Mouse (Mus musculus) urinary bladder, postnatal 25 days (tissue): ENCODE measurements around the gene Kcnip1.
A peak's percentile ranks its signal among the peaks of the same experiment; 100 is the strongest.

Source experiments
- DNase-seq: peaks from one replicate; pipeline ENCODE4 v3.0.0; 2022; ENCODE audit warnings: low spot score

Gene Kcnip1

DNA sequence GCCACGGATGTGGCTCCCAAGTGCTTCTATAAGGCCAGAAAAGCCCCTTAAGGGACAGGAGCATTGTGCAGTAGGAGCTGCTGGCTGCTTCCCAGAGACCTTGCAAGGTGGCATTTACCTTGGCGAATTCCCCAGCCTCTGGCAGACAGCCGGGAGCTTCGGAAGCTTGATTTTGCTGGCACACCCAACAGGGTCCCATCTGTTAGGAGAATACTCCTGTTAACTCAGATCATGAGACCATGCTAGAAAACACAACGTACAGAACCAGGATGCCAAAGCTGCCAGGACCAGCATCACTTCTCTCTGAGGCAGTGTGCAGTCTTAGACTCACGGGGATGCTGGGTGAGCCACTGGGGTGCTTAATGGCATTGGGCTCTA lies 165.1 kb downstream of the Kcnip1 start:
- no peak for DNase-seq

DNA sequence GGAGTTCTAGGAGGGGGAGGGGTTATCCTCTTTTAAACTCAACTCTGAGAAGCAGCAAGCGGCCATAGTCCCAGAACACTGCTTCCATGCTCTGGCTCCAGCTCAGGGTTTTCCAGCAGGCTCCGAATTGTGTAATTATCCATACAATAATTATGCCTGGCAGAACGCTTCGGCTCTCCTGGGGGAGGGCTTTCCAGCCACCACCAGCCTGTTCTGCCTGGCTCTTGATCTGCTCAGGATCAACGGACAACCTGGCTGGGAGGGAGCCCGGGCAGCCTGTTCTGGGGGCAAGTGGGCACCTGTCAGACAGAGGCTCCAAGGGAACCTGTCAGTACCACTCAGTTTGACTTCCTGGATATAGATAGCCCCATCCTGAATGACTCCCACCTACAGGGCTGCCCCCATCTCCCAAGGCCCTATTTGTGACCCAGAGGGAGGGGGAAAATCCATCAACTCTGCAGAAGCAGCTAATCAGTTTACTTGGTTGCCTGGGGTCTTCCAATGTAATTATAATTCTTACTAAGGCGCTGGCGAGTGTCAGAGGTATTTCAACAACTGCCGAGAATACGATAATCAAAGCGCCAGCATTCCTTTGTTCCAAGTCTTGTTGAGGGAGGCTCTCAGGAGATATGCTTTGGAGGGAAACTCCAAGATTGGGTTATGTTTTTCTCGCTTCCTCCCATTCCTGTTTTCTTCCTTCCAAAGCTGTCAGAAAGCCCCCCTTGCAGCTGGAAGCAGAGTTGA lies 165.7 kb downstream of the Kcnip1 start:
- DNase-seq: no peak

DNA sequence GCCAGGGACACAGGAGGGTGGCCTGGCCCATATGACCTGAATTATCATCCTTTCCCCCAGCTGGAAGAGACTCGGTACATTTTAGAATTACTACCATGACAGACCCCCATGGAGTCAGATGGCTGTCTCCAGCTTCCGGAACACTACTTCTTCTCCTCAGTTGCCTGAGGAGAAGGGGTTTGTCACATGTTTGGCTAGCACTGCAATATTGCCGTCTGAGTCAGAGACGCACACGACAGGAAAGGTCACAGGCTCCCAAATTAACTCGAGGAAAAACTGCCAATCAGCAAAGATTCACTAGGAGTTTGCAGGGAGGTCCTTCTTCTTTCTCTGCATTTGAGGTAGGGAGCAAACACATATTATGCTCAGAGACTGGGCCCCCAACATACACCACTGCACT lies 168.2 kb downstream of the Kcnip1 start:
- DNase-seq: no peak

DNA sequence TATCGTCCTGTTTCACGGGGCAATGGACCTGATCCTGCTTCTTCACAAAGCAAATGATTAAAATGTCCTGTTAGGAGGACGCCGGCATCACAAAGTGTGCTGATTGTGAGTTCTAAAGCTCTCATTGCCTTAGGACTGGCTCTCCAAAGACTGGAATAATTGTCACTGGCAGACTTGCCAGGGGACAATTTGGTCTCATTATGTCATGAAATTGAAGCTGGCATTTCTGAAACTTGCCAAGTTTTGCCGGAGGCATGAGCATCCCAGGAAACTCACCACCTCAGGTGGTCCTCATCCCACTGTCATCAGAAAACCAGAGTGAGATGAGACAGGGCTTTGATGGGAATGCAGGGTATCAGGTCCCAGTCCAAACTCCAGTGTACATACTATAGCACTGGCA lies 171.6 kb downstream of the Kcnip1 start:
- DNase-seq: no peak

DNA sequence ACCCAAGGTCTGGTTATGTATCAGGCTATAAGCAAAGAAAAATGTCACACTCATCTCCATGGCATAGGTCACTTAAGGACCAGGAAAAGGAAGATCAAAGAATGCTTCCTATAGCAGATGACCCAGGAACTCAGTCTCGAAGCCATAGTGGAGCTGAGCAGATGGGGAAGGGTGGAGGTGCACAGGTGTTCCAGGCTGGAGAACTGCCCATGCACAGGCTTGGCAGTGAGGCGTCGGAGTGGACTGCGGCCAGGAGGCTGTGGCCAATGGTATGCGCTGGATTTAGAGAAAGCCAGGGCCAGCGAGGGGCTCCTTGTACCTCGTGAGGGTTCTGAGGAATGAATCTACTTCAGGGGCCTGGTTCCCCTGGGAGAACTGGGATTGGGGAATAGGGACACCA lies 172.1 kb downstream of the Kcnip1 start:
- no peak for DNase-seq

DNA sequence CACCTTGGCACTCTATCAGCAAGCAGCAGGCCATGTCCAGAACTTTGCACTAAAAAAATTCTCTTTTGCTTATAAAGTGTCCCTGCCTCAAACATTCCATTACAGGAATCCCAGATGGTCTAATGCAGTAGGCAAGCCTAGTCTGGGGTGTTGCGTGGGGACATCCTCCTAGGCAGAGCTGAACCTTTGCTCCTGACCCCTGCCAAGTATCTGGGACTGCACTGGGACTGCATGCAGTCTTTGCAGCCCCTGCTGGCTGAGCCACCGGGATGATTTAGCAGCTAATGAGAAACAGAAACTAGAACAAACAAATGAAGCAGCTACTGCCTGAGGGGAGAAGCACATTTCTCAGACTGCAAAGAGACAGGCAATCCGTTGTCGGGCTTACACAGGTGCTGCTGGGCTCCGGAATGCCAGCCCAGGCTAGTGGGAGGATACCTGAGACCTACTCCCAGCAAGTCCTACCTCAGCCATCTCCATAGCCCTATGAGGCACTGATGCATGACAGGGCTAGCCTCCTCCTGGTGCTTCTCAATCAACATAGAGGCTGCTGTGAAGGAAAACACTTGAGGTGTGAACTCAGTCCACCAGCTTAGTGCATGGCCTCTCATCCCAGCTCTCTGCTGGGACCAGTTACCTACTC lies 174.0 kb downstream of the Kcnip1 start:
- DNase-seq: no peak

DNA sequence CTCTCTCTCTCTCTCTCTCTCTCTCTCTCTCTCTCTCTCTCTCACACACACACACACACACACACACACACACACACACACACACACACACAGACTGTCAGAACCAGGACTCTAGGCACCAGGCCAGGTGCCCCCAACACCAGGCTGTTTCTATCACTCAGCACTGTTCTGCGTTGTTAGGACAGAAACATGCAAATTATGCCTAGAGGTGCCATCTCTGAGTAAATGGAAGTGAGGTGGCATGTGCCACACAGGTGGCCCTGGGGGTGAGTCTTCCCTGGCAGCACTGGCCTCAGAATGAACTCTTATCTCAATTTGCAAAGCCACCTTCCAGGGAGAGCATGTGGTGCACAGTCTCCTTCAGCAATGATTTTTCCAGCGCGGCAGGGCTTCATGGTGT lies 176.9 kb downstream of the Kcnip1 start:
- DNase-seq: no peak

DNA sequence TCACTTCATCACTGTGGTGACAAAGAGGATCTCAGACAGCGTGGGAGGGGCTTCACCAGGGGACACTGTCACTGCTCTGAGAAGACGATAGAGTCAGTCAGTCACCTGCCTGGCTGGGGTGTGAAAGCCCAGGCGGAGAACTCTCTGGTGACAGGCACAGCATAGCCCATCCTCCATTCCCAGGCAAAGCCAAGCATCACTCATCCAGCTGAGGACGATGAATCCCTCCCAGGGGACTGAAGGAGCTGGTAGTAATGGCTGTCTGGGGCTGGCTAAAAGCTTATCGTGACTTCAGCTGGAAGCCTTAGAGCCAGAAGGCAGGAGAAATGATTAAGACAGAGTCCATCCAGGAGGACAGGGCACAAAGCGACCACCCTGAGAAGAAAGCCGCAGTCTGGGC lies 182.8 kb downstream of the Kcnip1 start:
- DNase-seq: no peak

DNA sequence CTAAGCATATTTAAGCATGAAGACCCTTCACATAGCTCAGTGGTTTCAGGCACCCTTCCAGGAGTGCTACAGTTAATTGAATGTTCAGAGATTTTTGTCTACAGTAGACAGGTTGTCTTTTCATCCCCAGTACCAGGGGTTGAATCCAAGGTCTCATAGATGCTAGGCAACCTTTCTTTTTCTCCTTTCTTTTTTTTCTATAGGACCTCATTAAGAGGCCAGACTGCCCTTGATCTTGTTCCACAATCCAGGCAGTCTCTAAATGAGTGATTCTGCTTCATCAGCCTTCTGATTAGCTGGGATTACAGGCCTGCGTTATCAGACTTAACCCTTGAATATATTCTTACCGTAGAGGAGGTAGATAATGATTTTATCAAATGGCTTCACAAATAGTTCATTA lies 189.9 kb downstream of the Kcnip1 start:
- DNase-seq: no peak

DNA sequence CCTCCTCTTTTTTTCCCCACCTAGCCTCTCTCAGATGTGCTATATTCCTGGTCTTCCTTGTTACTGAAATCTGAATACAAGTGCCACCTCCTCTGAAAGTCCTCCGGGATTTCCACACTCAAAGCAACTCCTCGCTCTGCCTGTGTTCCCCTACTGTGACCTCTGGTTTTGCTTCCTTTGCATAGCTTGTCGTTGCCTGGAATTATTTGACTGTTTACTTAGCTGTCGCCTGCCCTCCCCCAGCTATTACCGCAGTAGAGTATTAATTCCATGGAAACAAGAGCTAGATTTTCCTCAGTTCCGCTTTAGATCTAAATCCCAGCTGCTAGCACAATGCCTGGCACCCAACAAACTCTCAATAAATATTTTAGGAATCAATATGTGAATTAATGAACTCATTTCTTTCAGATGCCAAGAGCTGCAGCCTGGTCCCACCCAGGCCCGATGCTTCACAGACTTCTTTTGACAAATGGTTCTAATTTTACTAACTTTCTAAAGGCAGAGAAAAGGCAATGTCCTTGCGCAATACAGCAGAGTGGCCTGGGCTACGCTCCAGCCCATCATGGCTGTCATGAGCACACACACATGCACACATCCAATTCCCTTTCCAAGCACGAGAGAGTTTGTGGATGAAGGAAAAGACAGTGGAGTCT lies 192.4 kb downstream of the Kcnip1 start:
- no peak for DNase-seq

DNA sequence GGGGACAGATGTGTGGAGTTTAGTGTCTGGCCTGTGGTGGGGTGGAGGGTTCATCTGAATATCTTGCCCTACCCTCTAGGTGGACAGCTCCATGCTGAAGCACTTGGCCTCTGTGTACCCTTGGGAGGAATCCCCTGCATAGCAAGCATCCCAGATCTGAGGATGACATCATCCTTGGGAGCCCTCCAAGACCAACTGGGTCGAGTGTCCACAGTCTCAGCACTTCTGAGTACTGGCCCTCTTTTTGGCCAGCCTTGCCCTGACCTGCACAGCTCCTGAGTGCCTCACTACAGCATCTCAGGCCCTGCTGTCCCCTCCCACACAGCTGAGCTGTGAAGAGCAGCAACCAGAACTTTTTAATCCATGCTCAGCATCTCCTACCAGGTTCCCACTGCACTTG lies 193.0 kb downstream of the Kcnip1 start:
- no peak for DNase-seq

DNA sequence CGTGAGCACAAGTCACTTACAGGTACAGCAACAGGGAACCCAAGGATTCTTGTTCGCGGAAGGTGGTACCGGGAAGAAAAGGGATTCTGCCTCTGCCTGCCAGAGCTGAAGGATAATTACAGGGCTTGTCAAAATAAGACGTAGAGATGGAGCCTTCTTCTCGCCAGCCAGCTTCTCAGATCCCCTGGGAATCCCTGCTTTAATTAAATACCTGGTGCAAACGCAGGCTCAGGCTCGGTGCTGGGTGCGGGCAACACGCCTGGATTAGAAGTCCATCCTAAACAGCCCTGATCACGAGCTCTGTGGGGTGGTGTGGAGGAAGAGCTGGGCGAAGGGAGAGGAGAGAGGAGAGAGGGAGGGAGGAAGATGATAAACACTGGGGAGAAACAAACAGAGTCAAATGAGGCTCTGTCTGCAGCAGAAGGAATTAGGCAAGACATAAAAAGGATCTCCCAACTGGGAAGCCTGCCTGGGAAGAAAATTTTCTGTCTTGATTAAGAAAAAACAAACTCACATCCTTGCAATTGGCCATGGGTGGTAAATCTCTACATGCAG lies 194.8 kb downstream of the Kcnip1 start:
- no peak for DNase-seq

DNA sequence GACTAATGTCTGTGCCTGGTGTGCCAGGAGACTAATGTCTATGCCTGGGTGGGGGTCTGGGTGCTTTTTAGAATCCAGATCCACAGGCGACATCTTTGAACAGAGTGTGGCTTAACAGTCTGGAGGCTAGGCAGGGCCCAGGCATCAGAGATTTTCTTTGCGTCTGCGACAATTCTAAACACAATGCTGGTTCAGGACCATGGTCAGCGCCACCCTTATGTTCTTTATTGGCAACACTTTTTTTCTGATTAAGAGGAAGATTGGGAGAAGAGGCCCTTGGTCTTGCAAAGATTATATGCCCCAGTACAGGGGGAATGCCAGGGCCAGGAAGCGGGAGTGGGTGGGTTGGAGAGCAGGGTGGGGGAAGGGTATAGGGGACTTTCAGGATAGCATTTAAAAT lies 205.6 kb downstream of the Kcnip1 start:
- peak; percentile 12 for DNase-seq

DNA sequence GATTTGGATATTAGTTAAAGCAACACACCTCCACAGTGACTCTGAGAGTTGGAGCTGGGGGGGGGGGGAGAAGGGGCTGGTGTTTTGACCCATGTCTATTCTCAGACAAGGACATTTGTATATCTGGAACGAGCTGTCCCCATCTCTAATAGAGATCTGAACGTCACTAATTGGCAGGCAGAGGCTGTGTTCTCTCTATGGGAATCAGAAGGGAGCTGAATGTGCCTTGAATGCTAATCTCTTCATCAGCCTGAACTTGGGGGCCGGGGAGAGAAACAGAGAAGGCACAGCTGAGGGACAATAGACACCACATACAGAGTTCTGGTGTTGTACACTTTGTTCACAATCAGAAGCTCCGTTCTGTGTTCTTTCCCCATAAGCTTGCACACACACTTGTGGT lies 206.4 kb downstream of the Kcnip1 start:
- no peak for DNase-seq

DNA sequence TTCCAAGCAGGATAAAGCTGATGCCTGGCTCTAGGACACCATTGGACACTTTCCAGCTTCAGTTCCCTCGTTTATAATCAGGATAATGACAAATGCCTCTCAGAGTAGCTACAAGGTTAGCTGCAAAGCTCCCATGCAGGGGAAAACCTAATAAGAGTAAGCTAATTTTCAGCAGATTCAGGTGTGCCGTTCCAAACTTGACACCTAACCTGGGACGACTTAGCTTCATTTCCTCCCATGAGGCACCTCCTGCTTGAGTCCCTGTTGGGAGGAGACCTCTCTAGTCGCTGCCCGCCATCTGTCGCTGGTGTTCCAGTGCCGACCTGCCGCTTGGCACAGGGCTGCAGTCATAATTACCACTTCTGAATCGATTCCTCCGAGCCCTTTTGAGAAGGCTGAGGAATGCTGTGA lies 211.4 kb downstream of the Kcnip1 start:
- no peak for DNase-seq

DNA sequence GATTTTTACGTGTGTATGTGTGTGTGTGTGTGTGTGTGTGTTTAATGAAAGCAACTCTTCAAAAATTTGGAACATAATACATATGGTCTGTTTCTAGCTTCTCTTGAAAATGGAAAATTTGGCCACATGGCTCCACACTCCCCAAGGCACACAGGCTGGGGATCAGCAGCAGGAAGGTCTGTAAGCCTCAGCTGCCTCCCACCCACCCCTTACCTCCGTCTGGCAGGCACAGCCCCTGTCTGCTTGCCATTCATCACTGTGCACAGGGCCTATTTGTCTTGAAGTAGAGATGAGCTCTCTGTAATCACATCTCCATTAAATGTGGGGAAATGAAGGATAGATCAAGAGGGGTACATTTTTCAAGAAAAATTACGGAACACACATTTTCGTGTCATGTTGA lies 212.7 kb downstream of the Kcnip1 start:
- DNase-seq: no peak

DNA sequence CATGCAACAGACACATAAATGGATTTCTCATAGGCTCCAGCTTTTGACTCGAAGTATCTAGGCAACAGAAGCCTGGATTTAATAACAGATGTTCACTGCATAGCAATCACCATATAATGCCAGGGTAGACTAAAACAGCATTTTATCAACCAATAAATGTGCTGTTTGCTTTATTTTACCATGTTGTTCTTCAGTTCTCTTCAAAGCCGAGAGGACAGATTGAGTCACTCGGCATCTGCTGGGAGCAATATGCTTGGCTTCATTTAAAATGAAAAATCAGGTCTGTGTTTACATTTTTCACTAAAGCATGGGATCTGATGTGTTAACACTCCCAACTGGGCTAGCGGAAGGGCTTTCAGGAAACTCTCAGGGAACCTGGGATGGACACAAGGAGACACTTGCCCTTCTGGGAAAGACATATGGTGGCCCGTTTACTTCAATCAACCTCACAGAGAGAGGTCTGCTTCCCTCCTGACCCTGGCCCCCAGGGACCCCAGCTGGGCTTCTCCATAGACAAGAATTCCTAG lies 220.3 kb downstream of the Kcnip1 start:
- DNase-seq: no peak

DNA sequence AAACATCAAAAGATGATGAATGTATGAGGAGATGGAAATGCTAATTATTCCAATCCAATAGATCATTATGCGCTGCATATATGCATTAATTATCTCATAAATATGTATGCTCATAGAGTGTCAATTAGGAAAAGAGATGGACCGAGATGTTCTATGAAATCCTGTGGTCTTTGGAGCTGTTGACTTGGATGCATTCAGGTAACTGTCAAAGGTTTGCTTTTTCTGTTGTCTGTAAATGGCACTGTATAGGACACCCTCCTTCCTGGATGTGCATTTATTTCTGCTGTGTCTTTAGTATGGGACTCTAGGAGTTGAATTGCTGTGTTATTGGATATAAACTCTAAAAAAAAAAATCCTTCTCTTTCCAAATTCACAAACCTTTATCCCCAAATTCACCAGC lies 220.9 kb downstream of the Kcnip1 start:
- DNase-seq: no peak

DNA sequence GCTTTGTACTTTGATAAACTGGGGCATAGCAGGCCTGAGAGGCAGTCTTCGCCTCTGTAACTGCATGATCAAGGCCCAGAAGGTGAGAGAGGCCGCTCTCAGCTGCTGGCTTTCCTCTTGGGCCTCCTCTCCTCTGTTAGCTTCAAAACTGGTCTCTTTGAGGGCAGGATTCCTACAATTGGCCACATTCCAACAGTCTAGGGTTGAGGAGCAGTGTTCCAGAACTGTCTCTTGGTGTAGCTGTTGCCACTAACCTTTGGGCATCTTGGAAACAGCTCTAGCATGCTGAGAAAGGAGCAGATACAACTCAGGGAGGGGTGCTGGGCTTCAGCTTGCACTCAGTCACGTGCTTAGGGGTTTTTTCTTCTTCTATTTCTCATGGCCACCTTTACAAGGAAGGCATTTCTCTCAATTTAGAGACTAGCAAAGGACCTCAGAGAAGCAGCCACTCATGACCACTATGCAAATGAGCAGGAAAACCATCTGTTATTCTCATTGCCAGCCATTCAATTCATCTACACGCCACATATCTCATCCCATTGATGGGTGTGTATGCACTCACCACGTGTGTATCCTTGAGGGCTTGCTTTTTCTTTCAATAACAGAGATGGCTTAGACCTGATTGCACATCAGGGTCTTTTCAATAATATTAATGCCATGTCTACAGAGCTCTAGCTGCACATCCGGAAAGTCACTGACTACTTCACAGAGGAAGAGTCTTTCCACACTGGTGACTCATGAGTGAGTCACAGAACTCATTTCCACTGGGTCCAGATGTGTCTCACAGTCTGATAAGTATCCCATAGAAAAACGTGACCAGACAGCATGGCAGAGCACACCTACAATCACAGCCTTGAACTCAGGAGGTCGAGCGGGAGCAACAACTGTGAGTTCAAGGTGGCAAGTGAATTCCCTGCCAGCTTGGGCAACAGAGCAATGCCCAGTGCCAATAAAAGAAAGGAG lies 225.7 kb downstream of the Kcnip1 start:
- no peak for DNase-seq

DNA sequence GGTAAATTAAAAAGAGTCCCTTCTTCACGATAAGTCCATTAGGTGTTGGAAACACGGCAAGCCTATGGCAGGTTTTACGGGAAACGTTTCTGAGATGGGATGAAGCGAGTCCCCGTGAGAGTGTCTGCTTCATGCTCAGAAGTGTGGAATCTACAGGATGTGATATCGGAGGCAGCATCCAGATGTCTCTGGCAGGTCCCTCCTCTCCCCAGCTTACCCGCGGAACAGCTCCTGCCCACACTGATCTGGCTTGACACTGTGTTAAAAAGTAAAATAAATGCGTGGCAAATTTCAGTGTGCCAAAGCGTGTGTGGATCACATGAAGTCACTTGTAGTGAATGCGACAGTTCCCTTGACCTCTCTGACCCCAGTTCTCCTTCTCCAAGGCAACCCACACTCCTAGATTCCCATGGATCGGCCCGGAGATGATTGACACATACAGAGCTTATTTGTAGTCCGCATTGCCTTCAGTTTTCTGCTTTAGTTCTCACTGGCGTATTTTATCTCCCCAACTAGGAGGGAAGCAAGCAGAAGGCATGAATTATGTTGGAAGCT lies 231.7 kb downstream of the Kcnip1 start:
- no peak for DNase-seq

DNA sequence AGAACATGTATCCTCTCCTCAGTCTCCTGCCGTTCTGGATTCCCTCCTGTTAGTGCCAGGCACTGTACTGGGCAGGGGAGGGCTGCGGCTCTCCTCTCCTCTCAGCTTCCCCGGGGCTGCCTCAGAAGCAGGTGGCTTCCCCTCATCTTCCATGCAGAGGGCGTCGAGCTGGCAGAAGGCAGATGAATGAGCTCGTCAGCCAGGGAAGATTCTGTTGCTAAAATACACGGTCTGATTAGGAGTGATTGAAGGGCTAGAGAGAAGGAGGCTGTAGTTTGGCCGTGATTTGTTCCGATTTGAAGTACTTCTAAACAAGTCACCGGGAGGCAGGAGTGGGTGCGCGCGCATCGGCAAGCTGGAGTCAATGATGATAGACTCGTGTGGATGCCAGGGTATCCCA lies 236.3 kb downstream of the Kcnip1 start:
- DNase-seq: no peak
